Mouse (Mus musculus) layer of hippocampus, adult 8-10 months (tissue): Measurements from ENCODE around the gene Col20a1. TPM values are rescaled to one million over a fixed set of nuclear protein-coding genes. Genes with fewer than 3 reads are reported as not detected.

Source experiments
- DNase-seq, 2 experiments: peaks; one replicate each; pipeline ENCODE4 v3.0.0; 2022; ENCODE audit warnings: low spot score in 2 of 2
- total RNA-seq, 4 experiments: library from RNA; stranded (reverse); gene quantifications; 2 replicates each; pipeline ENCODE4 v1.2.4; 2022

Gene Col20a1
- total RNA-seq, result 1 to 10 TPM; 2.8 to 5.5 (median 3.1) TPM

DNA sequence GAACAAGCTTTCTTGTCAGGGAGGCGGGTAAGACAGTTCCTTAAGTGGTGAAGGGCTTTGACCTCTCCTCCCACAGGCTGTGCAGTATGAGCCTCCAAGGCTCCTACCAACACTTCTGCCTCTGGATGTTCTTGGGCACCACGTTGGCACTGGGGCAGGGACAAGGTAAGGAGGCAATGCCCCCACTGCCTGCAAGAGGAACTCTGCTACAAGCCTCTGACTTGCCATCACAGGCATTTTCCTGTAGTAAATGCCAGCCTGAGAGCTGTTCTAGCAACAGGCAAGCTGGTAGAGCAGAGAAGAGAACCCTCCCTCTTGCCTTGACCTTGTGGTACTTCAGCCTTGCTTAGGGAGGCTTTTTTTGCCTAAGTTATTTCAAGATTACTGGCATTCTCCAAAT, at the start of gene Col20a1:
Col20a1 (plus strand) TSS at position 87 of the 400 bp plus-strand sequence.
- DNase-seq, result no peak

DNA sequence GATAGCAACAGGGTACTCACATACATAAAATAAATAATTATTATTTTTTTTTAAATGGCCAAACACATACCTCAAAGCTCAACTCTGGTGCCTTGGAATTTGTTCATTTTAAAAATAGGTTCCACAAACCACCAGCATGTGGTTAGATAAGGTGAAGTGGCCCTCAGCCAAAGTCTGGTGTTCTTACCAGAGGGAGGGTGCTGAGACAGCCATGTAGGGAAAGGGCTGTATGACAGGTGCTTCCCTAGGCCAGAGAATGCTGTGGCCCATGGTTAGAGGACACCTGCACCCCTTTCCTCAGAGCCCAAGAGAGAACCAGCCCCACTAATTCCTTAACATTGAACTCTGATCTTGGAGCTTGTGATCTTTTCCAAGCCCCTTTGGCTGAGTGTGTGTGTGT, 46.1 kb upstream of the Col20a1 start:
- no peak for DNase-seq

DNA sequence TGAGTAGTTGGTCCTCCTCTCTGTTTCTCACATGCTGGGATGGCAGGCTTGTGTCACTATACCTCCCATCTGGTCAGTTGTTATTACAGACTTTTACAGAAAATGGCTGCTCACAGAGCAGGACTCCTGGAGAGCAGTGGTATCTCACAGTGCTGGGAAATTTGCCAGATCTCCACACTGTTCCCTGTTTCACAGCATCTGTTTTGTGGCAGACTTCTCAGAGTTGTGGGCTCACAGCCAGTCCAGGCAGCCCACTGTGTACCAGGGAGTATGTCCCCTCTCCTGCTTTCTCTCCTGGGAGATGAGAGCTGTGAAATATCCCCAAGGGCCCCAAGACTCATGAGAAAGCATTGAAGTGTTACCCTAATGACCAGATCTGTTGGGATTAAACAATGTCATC, 44.5 kb upstream of the Col20a1 start:
- peak; percentile 46 to 71 for DNase-seq

DNA sequence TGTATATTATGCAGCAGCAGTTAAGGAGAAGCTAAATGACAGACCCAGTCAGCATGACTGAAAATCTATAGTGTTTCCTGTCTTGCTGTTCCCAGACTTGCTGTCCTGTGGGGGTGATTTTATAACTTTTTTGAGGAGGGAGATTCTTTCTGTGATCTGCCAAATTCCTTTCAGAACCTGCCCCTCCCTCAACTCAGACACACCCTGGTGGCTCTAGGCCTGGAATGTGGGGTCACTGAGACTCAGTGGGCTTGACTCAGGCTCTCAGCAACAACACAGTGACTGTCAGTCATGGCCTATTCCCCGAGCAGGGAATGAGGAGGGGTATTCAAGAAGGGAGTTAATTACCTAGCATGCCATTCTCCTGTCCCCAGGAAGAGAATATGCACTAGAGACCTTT, 36.4 kb upstream of the Col20a1 start:
- no peak for DNase-seq

DNA sequence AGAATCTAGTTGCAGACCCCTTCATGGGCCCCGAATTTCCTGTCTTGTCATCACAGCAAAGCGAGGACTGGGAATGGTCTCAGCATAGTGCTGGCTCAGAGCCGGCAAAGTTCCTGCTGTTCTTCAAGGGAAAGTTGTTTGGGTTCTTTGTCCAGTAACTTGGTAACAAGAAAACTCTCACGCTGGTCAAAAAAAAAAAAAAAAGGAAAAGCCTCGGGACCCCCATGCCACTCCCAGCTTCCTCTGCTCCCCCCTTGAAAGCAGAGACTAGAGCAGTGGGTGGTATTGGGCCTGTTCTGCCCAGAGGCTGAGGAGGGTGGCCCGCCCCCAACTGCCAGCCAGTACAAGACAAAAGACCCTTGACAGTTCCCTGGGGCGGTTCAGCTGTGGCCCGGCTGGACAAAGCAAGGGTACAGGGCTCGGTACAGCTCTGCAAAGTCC, 33.6 kb upstream of the Col20a1 start:
- DNase-seq, result peak; percentile 35 to 61

DNA sequence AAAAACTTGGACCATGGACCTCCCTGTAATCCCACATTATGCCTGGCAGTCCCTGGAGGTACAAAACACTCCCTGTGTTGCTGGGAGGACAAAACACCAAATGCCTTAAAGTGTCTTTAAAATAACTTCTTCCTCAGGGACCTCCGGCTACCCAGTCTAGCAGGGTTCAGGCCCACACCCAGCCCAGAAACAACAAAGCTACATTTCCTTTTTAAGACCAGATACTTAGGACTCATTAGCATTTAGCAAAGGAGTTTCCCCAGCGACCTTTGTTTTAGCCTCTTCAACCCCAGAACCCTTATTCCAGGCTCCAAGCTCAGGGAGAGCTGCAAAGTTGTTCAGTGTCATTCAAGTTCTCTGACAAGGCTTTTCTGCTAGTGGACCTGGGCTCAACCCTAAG, 32.7 kb upstream of the Col20a1 start:
- no peak for DNase-seq

DNA sequence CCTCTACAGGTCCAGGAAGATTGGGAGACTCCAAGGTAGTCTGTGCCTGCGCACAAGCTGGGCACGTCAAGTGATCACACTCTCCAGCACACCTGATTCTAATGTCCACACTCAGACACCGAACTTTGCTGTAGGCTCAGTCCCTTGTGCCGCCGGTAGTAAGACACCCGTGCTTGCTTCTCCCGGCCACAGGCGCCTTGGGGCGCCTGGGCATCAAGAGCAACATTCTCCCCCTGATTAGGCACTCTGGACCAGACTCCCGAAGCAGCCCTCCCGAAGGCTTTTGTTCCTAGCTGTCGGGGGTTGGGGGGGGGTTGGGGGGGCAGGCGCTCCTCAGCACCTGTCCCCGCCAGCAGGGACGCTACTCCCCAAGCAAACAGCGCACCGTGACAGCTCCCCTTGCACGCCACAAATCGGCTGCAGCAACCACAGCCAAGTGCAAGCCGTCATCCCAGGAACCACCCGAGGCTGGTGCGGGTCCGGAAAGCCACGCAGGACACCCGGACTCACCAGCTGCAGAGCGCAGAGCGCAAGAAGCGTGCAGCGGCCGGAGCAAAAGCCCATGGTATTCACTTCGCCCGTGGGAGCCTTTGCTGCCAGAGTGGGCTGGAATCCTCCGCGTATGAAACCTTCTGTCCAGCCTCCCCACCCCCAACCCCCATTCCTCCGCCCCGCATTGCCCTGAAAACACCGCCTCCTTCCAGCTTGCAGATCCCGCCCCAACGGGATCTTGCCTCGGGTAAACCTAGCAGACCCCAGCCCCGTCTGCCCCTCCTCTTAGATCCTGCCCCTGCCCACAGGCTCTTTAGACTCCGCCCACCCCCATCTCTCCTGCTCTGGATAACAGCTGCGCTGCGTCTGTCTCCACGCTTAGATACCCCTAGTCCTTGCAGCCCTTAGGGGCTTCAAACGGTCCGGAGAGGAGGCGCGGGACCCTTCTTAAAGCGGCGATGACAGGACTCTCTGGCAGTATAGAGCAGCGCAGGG, 32.0 kb upstream of the Col20a1 start, which contains the start of gene Nkain4:
Nkain4 (minus strand) TSS at position 639 of the 987 bp plus-strand sequence.
- DNase-seq, result peak; percentile 26 to 32

DNA sequence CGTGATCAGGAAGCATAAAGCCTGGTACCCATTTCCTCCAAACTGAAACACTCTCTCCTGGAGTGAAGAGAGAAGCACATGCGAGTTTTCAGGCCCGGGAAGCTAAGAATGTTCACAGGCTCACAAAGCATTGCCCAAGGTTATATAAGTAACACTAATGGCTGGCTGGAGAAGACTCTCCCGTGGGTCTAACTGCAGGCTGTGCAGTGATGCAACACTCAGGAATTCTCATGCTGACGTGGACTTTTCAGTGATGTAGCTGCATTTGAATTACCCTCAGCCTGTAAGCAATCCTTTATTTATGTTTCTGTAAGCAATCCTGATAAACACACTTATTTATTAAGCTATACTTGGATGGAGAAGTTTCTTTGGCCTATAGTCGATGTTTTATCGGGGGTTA, 26.7 kb upstream of the Col20a1 start:
- DNase-seq, result no peak

DNA sequence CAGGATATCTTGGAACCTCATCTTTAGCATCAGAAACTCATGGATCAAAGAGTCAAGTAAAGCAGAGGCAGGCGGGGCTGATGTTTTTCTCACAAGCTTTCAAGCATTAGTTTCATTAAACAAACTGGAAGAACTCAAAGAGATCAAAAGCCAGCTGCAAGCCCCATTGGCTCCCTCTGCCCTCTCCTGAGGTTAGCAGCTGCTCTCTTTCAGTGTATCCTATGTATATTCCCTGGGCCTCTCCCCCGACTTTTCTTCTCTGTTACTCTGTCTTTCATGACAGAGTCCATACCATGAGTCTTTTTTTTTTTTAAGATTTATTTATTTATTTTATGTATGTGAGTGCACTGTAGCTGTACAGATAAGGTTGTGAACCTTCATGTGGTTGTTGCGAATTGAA, 26.1 kb upstream of the Col20a1 start:
- no peak for DNase-seq

DNA sequence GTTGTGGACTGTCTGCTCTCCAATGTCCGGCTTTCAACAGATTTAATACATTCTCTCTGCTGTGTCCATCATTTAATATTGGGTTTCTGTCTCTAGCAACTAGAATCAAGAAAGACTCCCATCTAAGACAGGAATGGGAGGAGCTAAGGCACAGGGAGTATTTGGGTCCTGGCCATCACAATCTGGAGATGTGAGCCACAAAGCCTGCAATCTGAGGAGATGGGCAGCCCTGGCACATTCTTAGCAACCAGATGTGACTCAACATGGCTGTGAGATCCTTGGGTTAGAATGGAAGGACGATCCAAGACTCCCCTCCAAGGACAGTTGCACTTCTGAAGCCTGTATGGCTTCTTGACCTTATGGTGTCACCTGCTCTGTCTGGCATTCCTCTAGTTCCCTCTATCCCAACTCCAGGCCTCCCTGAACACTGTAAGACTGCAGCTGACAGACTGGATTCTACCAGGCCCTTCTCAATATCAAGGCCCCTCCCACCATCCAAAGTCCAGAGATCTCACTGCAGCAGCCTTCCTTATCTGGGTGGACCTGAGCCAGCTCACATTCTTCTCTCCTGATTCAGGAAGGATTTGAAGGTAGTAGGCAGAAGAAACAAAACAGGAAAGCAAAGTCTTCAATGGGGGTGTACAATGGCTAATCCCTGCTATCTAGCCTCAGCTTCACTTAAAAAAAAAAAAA, 23.6 kb upstream of the Col20a1 start:
- DNase-seq, result no peak

DNA sequence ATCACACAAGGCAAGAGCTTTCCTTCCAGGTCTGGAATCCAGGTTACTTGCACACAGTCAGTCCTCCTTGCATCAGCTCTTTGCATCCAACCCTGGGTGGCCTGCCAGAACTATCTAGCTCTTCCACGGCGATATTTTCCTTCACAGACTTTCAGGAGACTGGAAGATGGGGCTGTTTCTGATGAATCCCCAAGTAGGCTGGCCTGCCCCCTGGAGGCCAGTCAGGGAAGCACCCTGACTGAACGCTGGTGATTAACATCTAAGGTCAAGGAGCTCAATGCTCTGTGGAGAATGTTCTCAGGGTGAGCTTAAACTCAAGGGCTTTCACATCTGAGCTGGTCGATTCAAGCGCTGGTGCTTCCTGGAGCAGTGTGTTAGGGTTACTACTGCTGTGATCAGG, 22.4 kb upstream of the Col20a1 start:
- peak; percentile 48 to 77 for DNase-seq

DNA sequence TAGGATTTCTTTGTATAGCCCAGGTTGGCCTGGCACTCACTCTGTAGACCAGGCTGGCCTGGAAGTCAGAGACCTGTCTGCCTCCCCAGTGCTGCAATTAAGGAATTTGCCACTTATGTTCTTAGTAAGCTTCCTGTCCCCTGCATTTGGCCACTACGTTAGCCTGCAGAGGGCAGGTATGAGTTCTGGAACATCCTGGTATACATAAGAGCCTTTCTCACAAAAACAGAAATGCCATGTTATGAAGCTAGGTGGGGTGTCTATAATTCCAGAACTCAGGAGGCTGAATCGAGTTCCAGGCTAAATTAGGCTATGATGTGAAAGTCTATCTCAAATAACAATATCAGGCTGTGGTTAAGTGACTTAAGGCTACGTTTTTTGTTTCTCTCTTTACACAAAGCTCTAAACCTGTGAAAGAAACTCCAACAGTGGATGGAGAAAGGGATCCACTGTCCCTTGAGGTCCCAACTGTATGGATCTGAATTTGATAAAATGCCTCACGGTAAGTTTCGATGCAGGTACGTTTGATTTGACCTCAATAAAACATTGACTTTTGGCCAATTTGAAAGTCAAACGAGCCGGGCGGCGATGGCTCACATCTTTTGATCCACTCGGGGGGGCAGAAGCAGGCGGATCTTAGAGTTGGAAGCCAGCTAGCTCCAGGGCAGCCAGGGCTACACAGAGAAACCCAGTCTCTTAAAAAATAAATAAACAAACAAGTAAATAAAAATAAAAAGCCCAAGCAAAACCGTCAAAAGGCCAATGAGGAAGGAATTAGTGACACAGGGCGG, 20.0 kb upstream of the Col20a1 start:
- DNase-seq, result no peak

DNA sequence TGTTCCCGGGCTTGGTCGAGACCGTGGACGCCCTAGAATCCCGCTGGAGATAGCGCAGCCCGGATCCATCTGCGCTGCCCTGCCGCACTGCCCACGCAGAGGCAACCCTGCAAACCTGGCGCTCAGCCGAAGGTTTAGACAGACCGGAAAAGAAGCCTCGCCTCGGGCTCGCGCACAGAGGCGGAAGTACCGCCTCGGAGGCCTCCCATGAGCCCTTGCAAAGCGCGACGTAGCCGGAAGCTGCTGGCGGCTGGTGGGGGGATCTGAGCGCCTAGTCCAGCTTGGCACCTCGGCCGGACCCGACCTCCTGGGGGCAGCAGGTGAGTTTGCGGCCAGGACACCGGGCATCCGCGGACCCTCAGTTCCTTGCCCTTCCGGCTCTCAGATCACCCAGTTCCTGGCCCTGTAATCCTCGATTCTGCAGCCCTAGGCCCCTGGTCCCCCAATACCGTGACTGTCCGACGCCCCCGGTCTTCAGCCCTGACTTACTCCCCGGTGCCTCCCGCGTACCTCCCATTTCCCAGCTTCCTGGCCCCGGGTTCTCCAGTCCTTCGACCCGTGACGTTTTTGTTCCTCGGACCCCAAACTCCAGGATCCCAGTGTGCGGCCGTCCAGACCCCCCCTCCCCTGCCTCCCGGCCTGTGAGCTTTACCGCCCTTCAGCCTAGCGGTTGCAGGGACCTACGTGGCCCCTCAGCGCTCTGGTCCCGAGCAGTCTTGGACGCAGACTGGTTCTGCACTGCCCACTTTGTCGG, 19.1 kb upstream of the Col20a1 start, which contains the start of gene Arfgap1:
Arfgap1 (plus strand) TSS at position 216 of the 754 bp plus-strand sequence.
- peak; percentile 88 to 91 for DNase-seq

DNA sequence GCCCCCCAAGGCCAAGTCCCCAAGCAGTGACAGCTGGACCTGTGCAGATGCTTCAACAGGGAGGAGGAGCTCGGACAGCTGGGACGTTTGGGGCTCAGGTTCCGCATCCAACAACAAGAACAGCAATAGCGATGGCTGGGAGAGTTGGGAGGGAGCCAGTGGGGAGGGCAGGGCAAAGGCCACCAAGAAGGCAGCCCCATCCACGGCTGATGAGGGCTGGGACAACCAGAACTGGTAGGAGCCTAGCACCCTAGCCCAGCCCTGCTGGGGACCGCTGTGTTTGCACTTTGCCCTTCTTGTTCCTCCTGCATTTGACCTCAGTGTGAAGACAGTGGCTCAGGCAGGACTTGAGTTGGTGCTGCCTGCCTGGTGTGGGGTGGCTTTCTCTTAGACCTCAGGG, 5.2 kb upstream of the Col20a1 start:
- DNase-seq, result no peak

DNA sequence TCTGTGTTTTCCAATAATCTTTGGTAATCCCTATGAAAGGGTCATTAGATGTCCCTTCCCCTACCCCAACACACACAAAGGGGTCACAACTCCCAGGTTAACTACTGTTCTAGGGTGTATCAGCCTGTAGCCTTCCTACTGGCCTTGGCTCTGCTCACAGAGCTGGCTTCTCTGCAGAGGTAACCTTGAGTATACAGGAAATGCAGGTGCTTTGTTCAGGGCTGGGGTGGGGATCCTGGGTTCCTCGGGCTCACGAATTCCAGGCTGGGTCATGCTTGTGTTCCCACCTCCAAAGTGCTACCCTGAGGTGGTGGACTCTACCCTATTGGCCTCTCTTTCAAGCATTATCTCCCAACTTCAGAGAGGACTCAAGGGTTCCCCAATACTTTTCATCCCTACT, 700 bp upstream of the Col20a1 start:
- no peak for DNase-seq

DNA sequence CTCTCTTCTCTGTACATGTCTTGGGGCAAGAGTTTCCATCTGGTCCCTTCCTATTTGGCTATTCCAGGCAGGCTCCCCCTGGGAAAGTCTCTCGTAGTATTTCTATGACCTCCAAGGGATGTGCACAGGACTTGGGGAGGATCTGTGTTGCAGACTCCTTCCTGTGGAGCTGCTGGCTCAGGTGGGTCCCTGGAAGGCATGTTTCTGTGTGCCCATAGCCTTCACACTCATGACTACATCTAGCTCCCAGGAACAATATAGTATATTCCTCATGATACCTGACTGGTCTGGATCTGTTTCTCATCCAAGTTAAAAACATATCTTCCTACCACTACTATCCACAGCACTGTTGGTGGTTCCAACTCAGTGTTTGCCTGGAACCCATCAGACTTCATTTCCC, 666 bp downstream of the Col20a1 start:
- no peak for DNase-seq

DNA sequence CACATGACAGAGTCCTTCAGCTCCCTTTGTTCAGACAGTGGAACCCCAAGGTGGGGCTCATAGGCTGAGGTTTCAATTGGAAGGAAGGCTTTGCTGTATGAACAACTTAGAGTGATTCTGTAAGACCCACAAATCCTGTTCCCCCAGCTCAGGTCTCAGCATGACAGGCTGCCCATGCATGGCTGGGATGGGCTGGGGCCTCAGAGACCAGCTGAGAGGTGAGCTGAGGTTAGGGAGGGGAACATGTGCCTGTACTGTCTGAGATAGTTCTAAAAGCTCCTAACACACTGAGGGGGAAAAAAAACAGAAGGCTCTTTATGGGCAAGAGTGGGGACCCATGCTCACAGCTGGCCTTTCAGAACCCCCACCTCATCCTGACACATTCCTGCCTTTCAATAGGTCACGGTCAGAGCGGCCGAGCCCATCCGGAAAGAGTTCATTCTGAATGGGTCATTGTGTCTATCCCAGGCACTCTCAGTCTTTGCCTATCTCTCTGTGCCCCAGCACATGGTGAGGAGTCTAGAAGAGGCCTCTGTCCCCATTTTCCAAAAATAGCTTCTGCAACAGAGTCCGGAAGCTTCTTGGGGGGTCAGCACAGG, 1.2 kb downstream of the Col20a1 start:
- DNase-seq, result no peak

DNA sequence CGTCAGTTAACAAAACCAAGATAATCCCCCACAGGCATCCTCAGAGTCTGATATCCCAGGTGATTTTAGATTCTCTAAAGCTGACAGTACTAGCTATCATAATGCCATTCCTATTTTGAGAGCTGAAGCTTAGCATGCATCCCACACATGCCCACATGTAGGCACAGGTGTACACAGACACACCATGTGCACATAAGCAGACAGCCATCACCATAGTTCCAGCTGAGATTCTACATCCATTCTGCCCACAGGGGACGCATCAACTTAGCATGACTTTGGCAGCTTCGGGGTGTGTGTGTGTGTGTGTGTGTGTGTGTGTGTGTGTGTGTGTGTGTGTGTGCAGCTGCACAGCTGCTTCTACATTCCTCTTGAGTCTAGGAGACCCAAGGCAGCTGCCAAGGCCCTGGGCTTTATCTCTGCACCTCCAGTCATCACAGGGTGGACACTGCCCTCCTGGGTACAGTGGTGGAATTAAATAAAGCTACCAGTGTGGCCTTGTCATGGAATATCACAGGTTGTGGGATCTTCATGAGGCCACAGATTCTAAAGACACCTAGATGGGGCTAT, 2.1 kb downstream of the Col20a1 start:
- no peak for DNase-seq

DNA sequence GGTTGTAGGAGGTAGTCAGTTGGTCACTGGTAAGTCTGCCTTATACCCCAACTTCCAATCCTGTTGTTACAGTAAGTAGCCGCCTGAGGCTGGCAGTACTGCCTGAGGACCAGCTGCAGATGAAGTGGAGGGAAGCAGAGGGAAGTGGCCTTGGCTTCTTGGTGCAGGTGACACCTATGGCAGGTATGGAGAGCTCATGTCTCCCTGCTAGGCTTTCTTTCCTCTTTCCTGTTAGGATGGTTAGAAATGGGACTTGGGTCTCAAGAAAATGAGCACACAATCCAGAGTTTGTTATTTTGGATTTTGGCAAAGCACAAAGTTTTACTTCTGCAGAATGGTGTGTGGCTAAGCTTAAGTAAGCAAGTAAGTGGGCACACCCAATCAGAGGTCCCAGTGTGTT, 2.6 kb downstream of the Col20a1 start:
- DNase-seq, result no peak

DNA sequence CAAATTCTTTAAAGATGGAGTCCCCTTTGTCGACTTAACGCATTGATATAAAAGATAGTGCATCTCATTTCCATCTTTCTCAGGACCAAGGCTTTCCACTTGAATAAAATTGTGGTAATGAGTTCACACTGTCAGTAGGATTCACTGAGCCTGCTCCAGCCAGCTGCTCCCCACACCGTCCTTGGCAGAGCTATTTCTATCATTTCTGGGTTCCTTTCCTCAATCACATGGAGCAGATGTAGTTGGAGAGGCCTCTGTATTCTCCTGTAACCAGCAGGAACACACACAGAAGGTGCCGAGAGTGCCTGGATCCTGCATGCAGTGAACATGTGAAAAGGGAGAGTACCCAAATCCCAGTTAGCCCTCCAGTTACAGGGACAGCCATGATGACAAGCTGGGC, 4.0 kb downstream of the Col20a1 start:
- no peak for DNase-seq
